Mouse (Mus musculus) CH12.LX (cell line): ENCODE data around the gene Smarcd1. TPM values are rescaled to one million over a fixed set of nuclear protein-coding genes. Genes with fewer than 3 reads are reported as not detected.

Source experiments
- DNase-seq: peaks from one replicate; pipeline ENCODE4 v3.0.0-alpha.2; 2013; ENCODE audit errors: extremely low read depth
- H3K27ac ChIP-seq: 2 replicates; pipeline ENCODE4 v1.5.1; 2012; ENCODE audit warnings: low read depth, mild to moderate bottlenecking, control low read depth, moderate library complexity; ENCODE audit not compliant: insufficient read depth
- H3K27me3 ChIP-seq: replicated peaks from 2 replicates; pipeline ENCODE3; 2012; ENCODE audit warnings: inconsistent platforms
- H3K36me3 ChIP-seq, 2 experiments: replicated peaks in 1 of 2; 2 replicates each; pipeline versions ENCODE3 to v1.6.1; 2012; ENCODE audit warnings: inconsistent platforms in 1 of 2, low read length in 1 of 2, mild to moderate bottlenecking in 1 of 2, mixed read lengths in 1 of 2, moderate library complexity in 1 of 2; ENCODE audit not compliant: control insufficient read depth in 1 of 2, insufficient read depth in 1 of 2
- H3K4me1 ChIP-seq, 2 experiments: 2 replicates each; pipeline ENCODE4 v1.6.1; 2012; ENCODE audit warnings: inconsistent platforms in 1 of 2, moderate library complexity in 1 of 2; ENCODE audit not compliant: insufficient read depth in 2 of 2, control insufficient read depth in 1 of 2
- H3K4me2 ChIP-seq: 2 replicates; pipeline ENCODE4 v1.6.1; 2012; ENCODE audit warnings: low read depth, mild to moderate bottlenecking, control low read depth; ENCODE audit not compliant: poor library complexity, insufficient read depth, severe bottlenecking
- H3K4me3 ChIP-seq, 3 experiments: fragments of 150-350 bp in 1 of 3; sonication (generic) in 1 of 3; replicated peaks in 1 of 3; 2 replicates each; pipeline versions ENCODE3 to v1.5.1; 2011 to 2012; ENCODE audit warnings: low read depth in 2 of 3, low read length in 2 of 3, mild to moderate bottlenecking in 2 of 3, moderate library complexity in 2 of 3, control low read depth in 1 of 3, improper control_type of control experiment in 1 of 3, inconsistent platforms in 1 of 3, mixed read lengths in 1 of 3; ENCODE audit not compliant: poor library complexity in 1 of 3
- H3K79me2 ChIP-seq: replicated peaks from 2 replicates; pipeline ENCODE4 v1.6.1; 2012; ENCODE audit warnings: mild to moderate bottlenecking, moderate library complexity; ENCODE audit not compliant: control insufficient read depth, poor library complexity, insufficient read depth, severe bottlenecking; ENCODE audit errors: extremely low read depth
- H3K9ac ChIP-seq: 2 replicates; pipeline ENCODE4 v1.6.1; 2012; ENCODE audit warnings: low read depth, mild to moderate bottlenecking, control low read depth, moderate library complexity; ENCODE audit not compliant: insufficient read depth
- H3K9me3 ChIP-seq: replicated peaks from 2 replicates; pipeline ENCODE3; 2012; ENCODE audit warnings: low read length, inconsistent platforms, mixed read lengths
- BHLHE40 ChIP-seq: IDR thresholded peaks from 2 replicates; pipeline ENCODE4 v1.6.1; 2011; ENCODE audit warnings: mild to moderate bottlenecking, low read depth, low read length, improper control_type of control experiment
- CHD1 ChIP-seq: IDR thresholded peaks from 2 replicates; pipeline ENCODE4 v1.6.1; 2012; ENCODE audit warnings: low read depth, low read length, improper control_type of control experiment, inconsistent platforms
- CHD2 ChIP-seq: IDR thresholded peaks from 2 replicates; pipeline ENCODE4 v1.6.1; 2011; ENCODE audit warnings: low read length, improper control_type of control experiment
- CTCF ChIP-seq, 2 experiments: IDR thresholded peaks in 1 of 2; conservative IDR thresholded peaks in 1 of 2; 2 replicates each; pipeline ENCODE4 v1.5.1; 2011 to 2012; ENCODE audit warnings: low read depth in 2 of 2, low read length in 2 of 2, improper control_type of control experiment in 1 of 2, inconsistent platforms in 1 of 2, mild to moderate bottlenecking in 1 of 2, moderate library complexity in 1 of 2
- EP300 ChIP-seq: IDR thresholded peaks from 2 replicates; pipeline ENCODE4 v1.6.1; 2011; ENCODE audit warnings: low read length, improper control_type of control experiment
- HCFC1 ChIP-seq: IDR thresholded peaks from 2 replicates; pipeline ENCODE4 v1.6.1; 2012; ENCODE audit warnings: low read depth, mild to moderate bottlenecking, inconsistent platforms, low read length, improper control_type of control experiment
- IRF4 ChIP-seq: IDR thresholded peaks from 2 replicates; pipeline ENCODE4 v1.6.1; 2014; ENCODE audit warnings: low read depth, mild to moderate bottlenecking, inconsistent platforms, low read length, improper control_type of control experiment
- JUN ChIP-seq: IDR thresholded peaks from 2 replicates; pipeline ENCODE4 v1.6.1; 2011; ENCODE audit warnings: low read depth, mild to moderate bottlenecking, low read length, improper control_type of control experiment, moderate library complexity; ENCODE audit not compliant: insufficient read depth
- MAFK ChIP-seq: IDR thresholded peaks from 2 replicates; pipeline ENCODE4 v1.6.1; 2011; ENCODE audit warnings: low read length, improper control_type of control experiment; ENCODE audit not compliant: insufficient replicate concordance
- MYC ChIP-seq: IDR thresholded peaks from 2 replicates; pipeline ENCODE4 v1.6.1; 2011; ENCODE audit warnings: low read depth, mild to moderate bottlenecking, improper control_type of control experiment, low read length
- PAX5 ChIP-seq: IDR thresholded peaks from 2 replicates; pipeline ENCODE4 v1.6.1; 2012; ENCODE audit warnings: low read length, inconsistent platforms, mixed read lengths
- RCOR1 ChIP-seq: conservative IDR thresholded peaks from 2 replicates; pipeline ENCODE4 v1.6.1; 2012; ENCODE audit warnings: low read depth, mild to moderate bottlenecking, inconsistent platforms, low read length, improper control_type of control experiment
- SIN3A ChIP-seq: IDR thresholded peaks from 2 replicates; pipeline ENCODE4 v1.6.1; 2012; ENCODE audit warnings: low read length, improper control_type of control experiment, inconsistent platforms
- TCF12 ChIP-seq: IDR thresholded peaks from 2 replicates; pipeline ENCODE4 v1.6.1; 2014; ENCODE audit warnings: low read depth, mild to moderate bottlenecking, inconsistent platforms, low read length, improper control_type of control experiment
- UBTF ChIP-seq: IDR thresholded peaks from 2 replicates; pipeline ENCODE4 v1.6.1; 2012; ENCODE audit warnings: low read depth, mild to moderate bottlenecking, inconsistent platforms, low read length, improper control_type of control experiment, moderate library complexity
- USF2 ChIP-seq: conservative IDR thresholded peaks from 2 replicates; pipeline ENCODE4 v1.6.1; 2011; ENCODE audit warnings: low read depth, low read length, improper control_type of control experiment
- ZKSCAN1 ChIP-seq: IDR thresholded peaks from 2 replicates; pipeline ENCODE4 v1.6.1; 2012; ENCODE audit warnings: low read depth, inconsistent platforms, low read length, improper control_type of control experiment, borderline replicate concordance
- dilution Hi-C: fragments of 300-500 bp; cut with MboI; formaldehyde crosslinking; loops from 2 replicates; pipeline ENCODE4 v1.14.3; 2020; ENCODE audit warnings: low sequenced_read_pairs; ENCODE audit not compliant: extremely low pct_unique_long_range_greater_than_20kb, extremely low pct_ligation_motif_present
- in situ Hi-C: fragments of 300-500 bp; cut with MboI; formaldehyde crosslinking; loops from 3 replicates; pipeline ENCODE4 v1.14.3; 2019; ENCODE audit warnings: low sequenced_read_pairs, low pct_ligation_motif_present, low pct_unique_long_range_greater_than_20kb, mixed read lengths
- polyA plus RNA-seq: library from polyadenylated mRNA; unstranded; fragments of >175 nt; gene quantifications from 2 replicates; pipeline ENCODE4 v1.2.1, GENCODE M21; 2012; ENCODE audit warnings: low read depth; ENCODE audit not compliant: insufficient read length
- total RNA-seq, 2 experiments: library from RNA; depleted of rRNA; stranded (reverse); fragments of 300-350 nt in 1 of 2; fragments of >200 nt in 1 of 2; gene quantifications; 2 replicates each; pipeline ENCODE4 v1.2.3; 2012 to 2014

The Smarcd1 gene
- total and polyA plus RNA-seq, 3 experiments, result 12.5 to 69.9 (median 17.9) TPM

GRCm38 (mm10) chr15:99735631-99736030 lies 33.7 kb downstream of the Smarcd1 start:
- dilution Hi-C loops, result no loop called here
- no peak overlapping the region for H3K27ac ChIP-seq
- in situ Hi-C loops, result no loop called here
- no peak overlapping the region for H3K9ac ChIP-seq
- H3K27me3 ChIP-seq, result no peaks in the 10 kb centered on the region
- H3K36me3 ChIP-seq, result peaks cover 52 to 87% of the 10 kb centered on the region in 2 experiments
- H3K4me2 ChIP-seq, result no peak overlapping the region
- TF ChIP-seq IRF4 (no peak), USF2 (no peak), PAX5 (no peak), CTCF (conservative IDR thresholded peaks at IDR 0.05 in 1 of 2, IDR thresholded peaks at IDR 0.05 in 1 of 2; ENCODE audit: low read depth in 2 of 2, low read length in 2 of 2) (no peak), EP300 (no peak), SIN3A (no peak), ZKSCAN1 (no peak), CHD1 (no peak)
- no peak overlapping the region for H3K4me3 ChIP-seq
- no peaks in the 10 kb centered on the region for H3K79me2 ChIP-seq
- peaks cover 0 to 17% of the 10 kb centered on the region in 2 experiments; a peak in 2 of 4 replicates for H3K4me1 ChIP-seq
- H3K9me3 ChIP-seq, result no peaks in the 10 kb centered on the region
- DNase-seq, result no peak

- H3K4me2 ChIP-seq, result no peak overlapping the region
- TF ChIP-seq HCFC1 (no peak), IRF4 (no peak), BHLHE40 (no peak), UBTF (no peak), JUN (no peak), RCOR1 (no peak), MYC (no peak), CHD2 (no peak), TCF12 (no peak), MAFK (no peak)
- no peak for DNase-seq
- no peaks in the 10 kb centered on the region for H3K27me3 ChIP-seq
- H3K9ac ChIP-seq, result no peak overlapping the region
- dilution Hi-C loops, result no loop called here
- no peaks in the 10 kb centered on the region for H3K9me3 ChIP-seq
- in situ Hi-C loops, result no loop called here
- peaks cover 56 to 91% of the 10 kb centered on the region in 2 experiments for H3K36me3 ChIP-seq
- H3K4me1 ChIP-seq, result peaks cover 0 to 14% of the 10 kb centered on the region in 2 experiments; a peak in 2 of 4 replicates
- no peaks in the 10 kb centered on the region for H3K79me2 ChIP-seq
- no peak overlapping the region for H3K4me3 ChIP-seq
- H3K27ac ChIP-seq, result no peak overlapping the region
Measured at GRCm38 (mm10) chr15:99736675-99737074, 34.7 kb downstream of the Smarcd1 start.
